ENCODE assay signal across 12 mouse cellular contexts in genomic region chr13:55831722-55832160, GRCm38 (mm10). TPM values are rescaled to one million over a fixed set of nuclear protein-coding genes. Genes with fewer than 3 reads are reported as not detected.
A peak's percentile ranks its signal among the peaks of the same experiment; 100 is the strongest.
DNase-seq lines count a peak whose midpoint lies in the region; ATAC-seq and TF ChIP-seq lines count a peak whose summit lies in the region.
"Had no signal": no experiment of that assay in that cellular context is flagged by ENCODE, and none has a peak within 500 bp of the region (broad histone marks: within the 10 kb centered on the region; RNA-seq: fewer than 3 reads in every experiment).

No protein-coding gene starts in this region.

- ATAC-seq in heart, embryonic 12.5 days (ENCODE audit: insufficient number of reproducible peaks, low FRiP score), result no peak
- no peak for ATAC-seq in lung, embryonic 14.5 days (ENCODE audit: insufficient read depth)
- peak; percentile 12; the same call in 1 of the 2 replicates for ATAC-seq in embryonic facial prominence, embryonic 14.5 days (ENCODE audit: low read depth)
- no peak for ATAC-seq in midbrain, embryonic 13.5 days

- no peak for TF ChIP-seq CTCF in lung, embryonic 14.5 days (IDR thresholded peaks at IDR 0.05; ENCODE audit: low read depth)

- intact Hi-C loops in heart, postnatal 36 days (cut with DNase I), result no loop called here

- no peaks in the 10 kb centered on the region for H3K9me3 ChIP-seq in heart, embryonic 12.5 days (replicated peaks)
- H3K9me3 ChIP-seq in lung, embryonic 14.5 days (ENCODE audit: low read depth, low read length), result no peaks in the 10 kb centered on the region
- H3K9me3 ChIP-seq in embryonic facial prominence, embryonic 14.5 days (ENCODE audit: control insufficient read depth, low read length), result no peaks in the 10 kb centered on the region
- H3K9me3 ChIP-seq in midbrain, embryonic 13.5 days, result no peaks in the 10 kb centered on the region
- H3K9me3 ChIP-seq: liver, embryonic 15.5 days had no signal

- peaks cover 39% of the 10 kb centered on the region for H3K4me1 ChIP-seq in heart, embryonic 12.5 days (replicated peaks)
- no peaks in the 10 kb centered on the region for H3K4me1 ChIP-seq in lung, embryonic 14.5 days (ENCODE audit: insufficient read depth)
- H3K4me1 ChIP-seq in embryonic facial prominence, embryonic 14.5 days (ENCODE audit: control insufficient read depth, insufficient read depth, low read length), result no peaks in the 10 kb centered on the region
- peaks cover 38% of the 10 kb centered on the region for H3K4me1 ChIP-seq in midbrain, embryonic 13.5 days (replicated peaks)

- H3K27me3 ChIP-seq in heart, embryonic 12.5 days (replicated peaks), result peaks cover 91% of the 10 kb centered on the region
- peaks cover 94% of the 10 kb centered on the region for H3K27me3 ChIP-seq in lung, embryonic 14.5 days (ENCODE audit: insufficient read depth, low read length)
- H3K27me3 ChIP-seq in embryonic facial prominence, embryonic 14.5 days (replicated peaks; ENCODE audit: control insufficient read depth, insufficient read depth, low read length), result peaks cover 93% of the 10 kb centered on the region
- peaks cover 95% of the 10 kb centered on the region for H3K27me3 ChIP-seq in midbrain, embryonic 13.5 days

- H3K4me3 ChIP-seq in heart, embryonic 12.5 days, result peak overlapping the region; percentile 42
- H3K4me3 ChIP-seq in lung, embryonic 14.5 days (ENCODE audit: low read depth, low read length), result peak overlapping the region; percentile 34
- peak overlapping the region; percentile 56 for H3K4me3 ChIP-seq in embryonic facial prominence, embryonic 14.5 days (ENCODE audit: low read depth, low read length)
- no peak overlapping the region for H3K4me3 ChIP-seq in midbrain, embryonic 13.5 days (replicated peaks)

- H3K9ac ChIP-seq in heart, embryonic 12.5 days, result no peak overlapping the region
- no peak overlapping the region for H3K9ac ChIP-seq in lung, embryonic 14.5 days
- peak overlapping the region; percentile 82 for H3K9ac ChIP-seq in embryonic facial prominence, embryonic 14.5 days (ENCODE audit: low read depth, low read length)
- no peak overlapping the region for H3K9ac ChIP-seq in midbrain, embryonic 13.5 days (replicated peaks)
- H3K9ac ChIP-seq: liver, embryonic 15.5 days had no signal

- H3K27ac ChIP-seq in heart, embryonic 12.5 days (ENCODE audit: poor library complexity, severe bottlenecking), result no peak overlapping the region
- H3K27ac ChIP-seq in lung, embryonic 14.5 days (ENCODE audit: low read depth), result no peak overlapping the region
- H3K27ac ChIP-seq in embryonic facial prominence, embryonic 14.5 days (replicated peaks; ENCODE audit: low read depth, low read length), result peak overlapping the region; percentile 91
- no peak overlapping the region for H3K27ac ChIP-seq in midbrain, embryonic 13.5 days
- H3K27ac ChIP-seq: liver, embryonic 15.5 days had no signal

- 3% methylated on average over 25 of the region's 25 CpGs for WGBS in heart, embryonic 12.5 days
- WGBS in lung, embryonic 14.5 days, result 4% methylated on average over 25 of the region's 25 CpGs
- WGBS in embryonic facial prominence, embryonic 14.5 days, result 1% methylated on average over 14 of the region's 25 CpGs
- WGBS in midbrain, embryonic 13.5 days, result under 1% methylated on average over 15 of the region's 25 CpGs

- H3K36me3 ChIP-seq in heart, embryonic 12.5 days, result no peaks in the 10 kb centered on the region
- no peaks in the 10 kb centered on the region for H3K36me3 ChIP-seq in lung, embryonic 14.5 days (ENCODE audit: insufficient read depth)
- H3K36me3 ChIP-seq in embryonic facial prominence, embryonic 14.5 days (ENCODE audit: control insufficient read depth, insufficient read depth, low read length), result no peaks in the 10 kb centered on the region
- H3K36me3 ChIP-seq in midbrain, embryonic 13.5 days, result no peaks in the 10 kb centered on the region
- H3K36me3 ChIP-seq: liver, embryonic 15.5 days had no signal

- DNase-seq in heart, postnatal 36 days, result no peak
- DNase-seq in lung, embryonic 14.5 days, result no peak
- no peak for DNase-seq in lung, postnatal 25 days (ENCODE audit: low spot score)
- DNase-seq in embryonic facial prominence, embryonic 14.5 days (ENCODE audit: low spot score), result no peak
- DNase-seq in cerebellum, postnatal 4 days (ENCODE audit: low spot score in 2 of 2), result no peak
- DNase-seq in gastrocnemius, adult 8-10 months (ENCODE audit: low spot score in 2 of 2), result no peak
- DNase-seq: gastrocnemius, postnatal 36 days; right cerebral cortex, postnatal 4 days had no signal

- peak overlapping the region; percentile 69 for H3K4me2 ChIP-seq in heart, embryonic 12.5 days
- peak overlapping the region; percentile 58 for H3K4me2 ChIP-seq in lung, embryonic 14.5 days
- H3K4me2 ChIP-seq in embryonic facial prominence, embryonic 14.5 days (ENCODE audit: low read depth, low read length), result peak overlapping the region; percentile 57
- H3K4me2 ChIP-seq in midbrain, embryonic 13.5 days (replicated peaks), result peak overlapping the region; percentile 32; the same call in 1 of the 2 replicates

RNA-seq across cellular contexts. Expression of gene Pitx1, which starts 4.3 kb away (rescaled TPM):
- polyA plus RNA-seq in heart, embryonic 12.5 days (2016; fragmentation: Nextera tagmentation; extraction: Ambion mirVana), result 0.54 and 0.87 TPM in 2 replicates
- total RNA-seq in heart, postnatal 36 days (2021), result not detected
- 0.28 TPM in 1 of 2 replicates, not detected in the other for polyA plus RNA-seq in lung, embryonic 14.5 days (2014; fragmentation: Nextera tagmentation; extraction: Ambion mirVana)
- polyA plus RNA-seq in embryonic facial prominence, embryonic 14.5 days (2014; fragmentation: Nextera tagmentation; extraction: Ambion mirVana), result 39.7 and 44.9 TPM in 2 replicates
- polyA plus RNA-seq in midbrain, embryonic 13.5 days (2015; fragmentation: Nextera tagmentation; extraction: Ambion mirVana), result 0.75 and 1.5 TPM in 2 replicates
- total RNA-seq in gastrocnemius, adult 8-10 months (2022), result under 1 TPM; 0.12 to 0.27 (median 0.21) TPM
- polyA plus RNA-seq: cortical plate, adult 2 months had no signal

RNA-seq across cellular contexts. Expression of gene Catsper3, which starts 47.4 kb away (rescaled TPM):
- polyA plus RNA-seq in heart, embryonic 12.5 days (2016; fragmentation: Nextera tagmentation; extraction: Ambion mirVana), result not detected in 2 replicates
- total RNA-seq in heart, postnatal 36 days (2021), result not detected
- polyA plus RNA-seq in lung, embryonic 14.5 days (2014; fragmentation: Nextera tagmentation; extraction: Ambion mirVana), result 0.18 TPM in 1 of 2 replicates, not detected in the other
- not detected in 2 replicates for polyA plus RNA-seq in embryonic facial prominence, embryonic 14.5 days (2014; fragmentation: Nextera tagmentation; extraction: Ambion mirVana)
- polyA plus RNA-seq in midbrain, embryonic 13.5 days (2015; fragmentation: Nextera tagmentation; extraction: Ambion mirVana), result 0.12 TPM in 1 of 2 replicates, not detected in the other
- under 1 TPM in 1 of 4 experiments, not detected in 3; 0.38 TPM for total RNA-seq in gastrocnemius, adult 8-10 months (2022)
- polyA plus RNA-seq: liver, embryonic 15.5 days had no signal

Comparison
In these comparisons a context has a peak if more than half of its experiments do, and no peak if none do; other contexts are left out.
1. RNA of gene Pitx1, which starts 4.3 kb away (polyA plus RNA-seq): 39.7 to 44.9 TPM in embryonic facial prominence, embryonic 14.5 days; 0.75 to 1.5 TPM in midbrain, embryonic 13.5 days, 0.54 to 0.87 TPM in heart, embryonic 12.5 days and 0.28 TPM in lung, embryonic 14.5 days; every median in the first group is over 10 times any median in the second.
2. Peak in every context shown above with its lines, with median percentiles within 50 percentile points of each other: H3K4me2 ChIP-seq.